Mouse (Mus musculus) midbrain, embryonic 12.5 days (tissue): ENCODE results near the gene Mllt10. TPM values are rescaled to one million over a fixed set of nuclear protein-coding genes. Genes with fewer than 3 reads are reported as not detected.

Experiments used
- ATAC-seq: fragments of 200-750 bp; cut with Nextera tagmentation; 2 replicates; pipeline ENCODE4 v1.8.0; 2017; ENCODE audit warnings: low read depth, moderate TSS enrichment, moderate library complexity; ENCODE audit not compliant: low FRiP score
- H3K27ac ChIP-seq: fragments of 300-500 bp; sonication (generic); replicated peaks from 2 replicates; pipeline ENCODE4 v1.5.1; 2016; ENCODE audit warnings: mild to moderate bottlenecking
- H3K27me3 ChIP-seq: fragments of 300-500 bp; sonication (generic); 2 replicates; pipeline ENCODE4 v1.6.1; 2016; ENCODE audit warnings: mild to moderate bottlenecking
- H3K36me3 ChIP-seq: fragments of 300-500 bp; sonication (generic); 2 replicates; pipeline ENCODE4 v1.6.1; 2016
- H3K4me1 ChIP-seq: fragments of 300-500 bp; sonication (generic); 2 replicates; pipeline ENCODE4 v1.6.1; 2016
- H3K4me2 ChIP-seq: fragments of 300-500 bp; sonication (generic); replicated peaks from 2 replicates; pipeline ENCODE4 v1.6.1; 2016; ENCODE audit warnings: mild to moderate bottlenecking, moderate library complexity
- H3K4me3 ChIP-seq: fragments of 300-500 bp; sonication (generic); 2 replicates; pipeline ENCODE4 v1.5.1; 2016; ENCODE audit warnings: mild to moderate bottlenecking
- H3K9ac ChIP-seq: fragments of 300-500 bp; sonication (generic); replicated peaks from 2 replicates; pipeline ENCODE4 v1.6.1; 2016; ENCODE audit warnings: mild to moderate bottlenecking, moderate library complexity
- H3K9me3 ChIP-seq: fragments of 300-500 bp; sonication (generic); 2 replicates; pipeline ENCODE4 v1.6.1; 2016; ENCODE audit warnings: mild to moderate bottlenecking
- WGBS: fragments of 180-500 bp; shearing (Covaris S2); methylation state at CpG from one replicate; pipeline ENCODE4 v1.1.7; 2016; 5-methylcytosine and 5-hydroxymethylcytosine counted together
- polyA plus RNA-seq: library from polyadenylated mRNA; unstranded; fragments of >200 nt; fragmentation: Nextera tagmentation; extraction: Ambion mirVana; gene quantifications from 2 replicates; pipeline ENCODE4 v1.2.1, GENCODE M21; 2016

The Mllt10 gene
- polyA plus RNA-seq, 1 experiment from 2014 or later, result 64.9 TPM

DNA sequence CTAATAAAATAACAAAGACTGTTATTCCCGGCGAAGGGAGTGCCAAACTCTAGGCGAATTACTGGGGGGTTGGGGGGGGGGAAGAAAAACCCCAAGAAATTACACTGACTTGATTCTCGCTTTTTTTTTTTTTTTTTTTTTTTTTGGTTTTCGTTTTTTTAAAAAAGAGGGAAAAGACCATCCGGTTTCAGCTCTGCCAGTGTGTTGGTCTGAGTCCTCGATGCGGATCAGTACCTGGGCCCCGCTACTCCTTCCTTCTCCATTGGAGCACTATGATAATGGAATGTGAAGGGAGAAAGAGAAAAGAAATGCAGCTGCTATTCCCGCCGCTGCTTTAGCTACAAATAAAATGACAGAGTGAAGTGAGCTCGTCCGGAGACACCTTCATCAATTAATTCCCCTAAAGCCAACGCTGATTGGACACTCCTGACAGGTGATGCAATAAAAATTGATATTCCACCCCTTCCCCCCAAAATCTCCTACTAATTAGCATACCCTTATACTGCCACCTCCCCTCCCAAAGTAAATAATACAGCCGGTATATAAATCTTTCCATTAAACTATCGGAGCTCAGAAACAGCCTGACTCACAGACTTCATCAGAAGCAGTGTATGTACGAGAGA is 6.5 kb upstream of the Mllt10 start, which contains the start of gene Skida1:
Gene Skida1, minus strand, starts transcription at position 599 of the 623 bp plus-strand sequence.
- peak within 1 kb of the TSS; percentile 70 for H3K4me2 ChIP-seq
- WGBS, result under 1% methylated on average over 17 of the region's 17 CpGs
- peak; percentile 55; the same call in 1 of the 2 replicates for ATAC-seq
- peak within 1 kb of the TSS; percentile 100 for H3K27ac ChIP-seq
- H3K36me3 ChIP-seq, result no peaks in the 10 kb centered on the region
- no peaks in the 10 kb centered on the region for H3K27me3 ChIP-seq
- H3K4me1 ChIP-seq, result peaks cover 31% of the 10 kb centered on the region
- H3K4me3 ChIP-seq, result peak within 1 kb of the TSS; percentile 99
- H3K9ac ChIP-seq, result peak within 1 kb of the TSS; percentile 100
- no peaks in the 10 kb centered on the region for H3K9me3 ChIP-seq

DNA sequence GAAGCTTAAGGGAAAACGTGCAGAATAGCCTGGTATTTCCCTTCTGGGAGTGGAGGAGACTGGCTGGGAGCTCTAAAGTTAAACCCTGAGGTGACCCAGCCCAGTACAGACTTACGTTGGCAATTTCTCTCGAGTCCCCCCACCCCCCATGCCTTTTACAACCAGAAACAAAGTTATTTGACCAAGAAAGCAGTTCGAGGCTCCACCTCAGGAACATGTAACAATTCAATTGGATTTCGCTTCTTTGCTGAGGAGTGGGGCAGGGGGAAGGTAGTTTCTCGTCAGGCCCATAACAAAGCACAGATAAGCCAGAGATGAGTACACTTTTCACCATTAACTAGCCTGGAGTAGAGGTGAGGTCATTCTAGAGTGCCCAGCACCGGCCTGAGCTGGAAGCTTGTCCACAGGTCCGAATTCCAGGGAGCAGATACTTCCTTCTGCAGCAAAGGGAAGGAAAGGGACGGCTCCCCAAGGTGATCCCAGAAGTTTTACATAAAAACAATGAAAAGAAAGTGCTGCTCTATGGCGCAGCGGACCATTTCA is 5.7 kb upstream of the Mllt10 start:
- WGBS, result under 1% methylated on average over 11 of the region's 11 CpGs
- Histone ChIP-seq H3K4me3 (peak overlapping the region; percentile 99), H3K27ac (peak overlapping the region; percentile 100), H3K9me3 (no peaks in the 10 kb centered on the region), H3K4me2 (peak overlapping the region; percentile 70), H3K27me3 (no peaks in the 10 kb centered on the region), H3K9ac (peak overlapping the region; percentile 100), H3K36me3 (no peaks in the 10 kb centered on the region), H3K4me1 (peaks cover 39% of the 10 kb centered on the region)
- no peak for ATAC-seq

DNA sequence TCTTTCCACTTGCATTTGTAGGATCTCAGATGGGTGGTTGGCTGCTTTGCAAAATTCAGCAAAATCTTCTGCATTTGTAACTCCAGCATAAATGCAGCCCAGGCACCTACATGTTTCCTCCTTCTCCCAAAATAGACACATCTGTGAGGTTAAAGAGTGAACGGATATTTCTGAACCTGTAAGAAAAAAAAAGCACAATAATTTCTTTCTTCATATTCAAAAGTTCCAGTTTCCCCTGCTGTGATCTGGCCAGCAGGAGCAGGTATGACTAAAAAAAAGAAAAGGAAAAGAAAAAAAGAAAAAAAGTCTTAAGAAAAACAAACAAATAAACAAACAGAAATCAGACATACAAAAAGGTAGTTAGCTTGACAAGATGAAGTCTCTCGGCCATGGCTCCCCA is 5.0 kb upstream of the Mllt10 start:
- peaks cover 40% of the 10 kb centered on the region for H3K4me1 ChIP-seq
- WGBS, result 2% methylated on average over 2 of the region's 2 CpGs
- H3K27me3 ChIP-seq, result no peaks in the 10 kb centered on the region
- H3K9ac ChIP-seq, result peak overlapping the region; percentile 100
- peak overlapping the region; percentile 99 for H3K4me3 ChIP-seq
- no peaks in the 10 kb centered on the region for H3K36me3 ChIP-seq
- H3K4me2 ChIP-seq, result peak overlapping the region; percentile 70
- peak overlapping the region; percentile 100 for H3K27ac ChIP-seq
- no peak for ATAC-seq
- no peaks in the 10 kb centered on the region for H3K9me3 ChIP-seq

- Histone ChIP-seq H3K9ac (peak overlapping the region; percentile 100), H3K9me3 (no peaks in the 10 kb centered on the region), H3K4me2 (peak overlapping the region; percentile 70), H3K4me3 (peak overlapping the region; percentile 99), H3K36me3 (no peaks in the 10 kb centered on the region), H3K4me1 (peaks cover 40% of the 10 kb centered on the region), H3K27me3 (no peaks in the 10 kb centered on the region), H3K27ac (peak overlapping the region; percentile 100)
- WGBS, result 3% methylated on average over 10 of the region's 10 CpGs
- no peak for ATAC-seq
Measured at GRCm38 (mm10) chr2:18050541-18050985, 4.5 kb upstream of the Mllt10 start.

DNA sequence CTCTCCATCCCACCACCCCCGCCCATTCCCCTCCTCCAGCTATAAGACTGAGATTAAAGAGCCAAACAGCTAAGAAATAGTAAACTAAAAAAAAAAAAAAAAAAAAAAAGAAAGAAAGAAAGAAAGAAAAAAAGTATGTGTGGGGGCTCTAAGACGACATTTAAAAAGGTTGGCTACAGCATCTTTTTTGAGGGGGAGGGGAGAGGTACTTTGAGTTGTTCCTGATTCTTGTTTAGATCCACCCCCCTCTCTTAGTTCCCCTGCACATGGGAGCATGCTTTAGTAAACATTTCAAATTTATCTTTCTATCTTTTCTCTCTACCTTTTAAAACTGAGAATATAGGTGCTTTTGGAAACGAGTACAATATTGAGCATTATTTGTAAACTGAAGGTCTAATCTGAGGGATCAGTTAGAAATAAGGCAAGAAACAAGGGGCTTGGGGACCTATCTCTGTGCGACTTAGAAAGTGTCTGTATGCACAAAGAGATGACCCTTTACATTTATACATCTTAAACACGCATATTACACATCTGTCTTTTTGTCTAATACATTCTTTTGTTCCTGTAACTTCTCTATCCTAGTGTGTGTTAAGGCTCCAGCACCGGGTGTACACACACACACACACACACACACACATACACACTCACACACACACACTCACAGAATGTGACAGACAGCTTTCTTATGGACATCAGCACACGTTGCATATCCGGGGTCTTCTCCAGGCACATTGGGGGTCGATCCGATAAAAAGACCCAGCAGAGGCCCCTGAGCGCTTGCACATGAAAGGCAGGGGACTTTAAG is 3.8 kb upstream of the Mllt10 start:
- Histone ChIP-seq H3K4me2 (peak overlapping the region; percentile 70), H3K9me3 (no peaks in the 10 kb centered on the region), H3K9ac (peak overlapping the region; percentile 100), H3K27ac (peak overlapping the region; percentile 100), H3K27me3 (no peaks in the 10 kb centered on the region), H3K4me3 (peak overlapping the region; percentile 99), H3K36me3 (no peaks in the 10 kb centered on the region), H3K4me1 (peaks cover 40% of the 10 kb centered on the region)
- WGBS, result 3% methylated on average over 11 of the region's 11 CpGs
- ATAC-seq, result 0 out of 2 replicates have a peak, but pooled peaks have one; percentile 3

- H3K36me3 ChIP-seq, result no peaks in the 10 kb centered on the region
- peak overlapping the region; percentile 100 for H3K27ac ChIP-seq
- peaks cover 40% of the 10 kb centered on the region for H3K4me1 ChIP-seq
- H3K9ac ChIP-seq, result peak overlapping the region; percentile 100; the same call in 1 of the 2 replicates
- H3K4me2 ChIP-seq, result peak overlapping the region; percentile 70
- no peak for ATAC-seq
- H3K4me3 ChIP-seq, result peak overlapping the region; percentile 22
- no peaks in the 10 kb centered on the region for H3K9me3 ChIP-seq
- H3K27me3 ChIP-seq, result no peaks in the 10 kb centered on the region
- WGBS, result 12% methylated on average over 3 of the region's 3 CpGs
Measured at GRCm38 (mm10) chr2:18051831-18052170, 3.2 kb upstream of the Mllt10 start.

DNA sequence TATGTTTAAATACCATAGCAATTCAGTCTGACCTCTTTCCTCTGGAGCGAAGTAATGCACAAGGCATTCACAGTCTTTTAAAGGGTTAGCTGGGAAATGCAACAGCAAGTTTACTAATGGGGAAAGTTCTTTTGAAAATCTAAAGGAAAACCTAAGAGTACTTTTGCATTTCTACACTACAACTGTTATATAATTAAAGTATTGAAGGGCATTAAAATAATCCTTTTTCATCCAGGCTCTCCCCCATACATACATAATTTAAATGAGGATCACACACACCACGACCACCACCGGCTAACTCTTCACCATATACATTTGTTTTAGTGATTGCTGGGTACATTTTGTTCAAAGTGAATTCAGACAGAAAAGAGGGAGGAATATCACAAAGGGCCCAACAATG is 2.5 kb upstream of the Mllt10 start:
- H3K9ac ChIP-seq, result no peak overlapping the region

GRCm38 (mm10) chr2:18053243-18053950 is 1.6 kb upstream of the Mllt10 start:
- H3K36me3 ChIP-seq, result no peaks in the 10 kb centered on the region
- H3K27ac ChIP-seq, result peak overlapping the region; percentile 100
- ATAC-seq, result no peak
- H3K9ac ChIP-seq, result peak overlapping the region; percentile 28; the same call in 1 of the 2 replicates
- H3K9me3 ChIP-seq, result no peaks in the 10 kb centered on the region
- H3K4me1 ChIP-seq, result peaks cover 40% of the 10 kb centered on the region
- no peaks in the 10 kb centered on the region for H3K27me3 ChIP-seq
- H3K4me3 ChIP-seq, result no peak overlapping the region
- peak overlapping the region; percentile 81; the same call in 1 of the 2 replicates for H3K4me2 ChIP-seq
- 8% methylated on average over 1 of the region's 1 CpGs for WGBS

More for the DNA sequence above, 2.5 kb upstream of the Mllt10 start:
- H3K27me3 ChIP-seq, result no peaks in the 10 kb centered on the region
- H3K36me3 ChIP-seq, result no peaks in the 10 kb centered on the region
- H3K4me2 ChIP-seq, result peak overlapping the region; percentile 70
- H3K9me3 ChIP-seq, result no peaks in the 10 kb centered on the region
- no peak for ATAC-seq
- peaks cover 40% of the 10 kb centered on the region for H3K4me1 ChIP-seq
- H3K27ac ChIP-seq, result peak overlapping the region; percentile 81
- 9% methylated on average over 3 of the region's 3 CpGs for WGBS
- H3K4me3 ChIP-seq, result no peak overlapping the region

GRCm38 (mm10) chr2:18053951-18054530 is 996 bp upstream of the Mllt10 start:
- 5% methylated on average over 2 of the region's 2 CpGs for WGBS

GRCm38 (mm10) chr2:18055929-18056785 is 1.1 kb downstream of the Mllt10 start:
- Histone ChIP-seq H3K4me3 (peak overlapping the region; percentile 56), H3K27me3 (no peaks in the 10 kb centered on the region), H3K9ac (peak overlapping the region; percentile 98), H3K36me3 (no peaks in the 10 kb centered on the region), H3K27ac (peak overlapping the region; percentile 100), H3K4me2 (peak overlapping the region; percentile 81), H3K4me1 (peaks cover 33% of the 10 kb centered on the region), H3K9me3 (no peaks in the 10 kb centered on the region)
- under 1% methylated on average over 41 of the region's 66 CpGs for WGBS
- peak; percentile 91 for ATAC-seq

More at GRCm38 (mm10) chr2:18053951-18054530, 996 bp upstream of the Mllt10 start:
- H3K27ac ChIP-seq, result peak overlapping the region; percentile 100
- H3K4me1 ChIP-seq, result peaks cover 42% of the 10 kb centered on the region
- H3K9me3 ChIP-seq, result no peaks in the 10 kb centered on the region
- no peaks in the 10 kb centered on the region for H3K36me3 ChIP-seq
- no peak for ATAC-seq
- peak overlapping the region; percentile 44; the same call in 1 of the 2 replicates for H3K9ac ChIP-seq
- peak overlapping the region; percentile 81 for H3K4me2 ChIP-seq
- no peak overlapping the region for H3K4me3 ChIP-seq
- no peaks in the 10 kb centered on the region for H3K27me3 ChIP-seq
